Mouse (Mus musculus) cerebellum, adult 11-12 months (tissue): Measurements from ENCODE around the gene Wapl.

Source experiments
- DNase-seq: peaks from one replicate; pipeline ENCODE4 v3.0.0; 2022

The Wapl gene

GRCm38 (mm10) chr14:34673395-34674228 is at the start of gene Wapl:
Gene Wapl, plus strand, starts transcription at chr14:34673928.
- peak; percentile 97 for DNase-seq

GRCm38 (mm10) chr14:34626824-34627223 is 46.9 kb upstream of the Wapl start:
- DNase-seq = no peak

GRCm38 (mm10) chr14:34632722-34633448 is 40.8 kb upstream of the Wapl start:
- no peak for DNase-seq

DNA sequence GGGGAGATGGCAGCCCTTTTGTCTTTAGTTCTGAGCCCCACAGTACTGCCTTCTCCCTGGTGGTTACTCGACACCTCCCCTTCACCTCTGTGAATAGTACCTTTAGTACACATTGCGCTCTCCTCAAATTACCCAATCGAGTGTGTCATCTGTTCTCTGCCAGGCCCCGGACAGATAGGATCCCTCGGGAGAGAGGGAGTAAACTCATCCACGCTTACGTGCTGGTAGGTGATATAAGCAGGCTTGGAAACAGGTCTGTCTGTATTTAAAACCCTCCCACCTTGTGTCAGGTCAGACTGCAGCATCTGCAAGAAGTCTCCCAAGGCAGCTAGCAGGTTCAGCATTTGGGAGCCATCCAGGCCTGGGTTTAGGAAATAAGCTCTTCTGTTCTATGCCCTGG is 38.5 kb upstream of the Wapl start:
- no peak for DNase-seq

GRCm38 (mm10) chr14:34635721-34636120 is 38.0 kb upstream of the Wapl start:
- DNase-seq = no peak

DNA sequence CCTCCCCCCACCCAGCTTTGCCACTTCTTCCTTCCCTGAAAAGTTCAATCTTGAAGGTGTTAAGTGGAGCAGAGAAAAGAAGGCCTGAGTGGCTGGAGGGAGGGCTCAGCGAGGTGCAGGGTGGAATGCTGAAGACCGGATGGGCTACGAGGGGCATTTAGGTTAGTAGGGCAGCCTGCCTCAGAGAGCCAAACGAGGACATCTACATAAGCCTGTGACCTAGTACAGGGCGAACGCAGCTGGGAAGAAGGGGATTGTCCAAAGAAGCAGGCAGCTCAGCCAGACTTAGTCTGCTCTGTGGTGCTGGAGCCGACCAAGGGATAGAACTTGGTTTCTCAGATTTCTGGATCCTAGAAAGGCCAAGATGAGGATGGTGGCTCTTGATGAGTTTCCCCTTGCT is 29.6 kb upstream of the Wapl start:
- DNase-seq = no peak

DNA sequence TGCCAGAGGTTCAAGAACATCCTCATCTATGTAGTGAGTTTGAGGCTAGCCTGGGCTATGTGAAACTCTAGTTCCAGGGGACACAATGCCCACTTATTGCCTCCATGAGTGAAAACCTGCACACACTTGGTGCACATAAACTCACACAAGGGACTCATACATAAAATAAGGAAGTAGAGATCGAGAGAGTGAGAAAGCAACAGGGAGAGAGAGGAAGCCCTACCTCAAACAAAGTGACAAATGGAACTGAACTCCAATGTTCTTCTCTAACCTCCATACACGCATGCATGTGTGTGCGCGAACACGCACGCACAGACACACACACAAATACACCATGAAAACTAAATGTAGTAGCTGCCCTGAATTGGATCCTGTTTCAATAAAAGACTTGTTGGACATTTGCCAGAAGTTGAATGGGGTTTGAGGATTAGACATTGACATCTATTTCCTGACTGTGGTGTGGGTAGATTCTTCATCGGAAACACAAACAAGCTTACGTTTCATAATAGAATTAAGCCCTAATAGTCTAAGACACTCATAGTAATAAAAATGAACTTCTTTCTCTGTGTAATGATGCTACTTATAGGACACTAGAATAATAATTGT is 25.8 kb upstream of the Wapl start:
- no peak for DNase-seq

GRCm38 (mm10) chr14:34657131-34657530 is 16.6 kb upstream of the Wapl start:
- no peak for DNase-seq

GRCm38 (mm10) chr14:34660351-34660787 is 13.4 kb upstream of the Wapl start:
- no peak for DNase-seq

DNA sequence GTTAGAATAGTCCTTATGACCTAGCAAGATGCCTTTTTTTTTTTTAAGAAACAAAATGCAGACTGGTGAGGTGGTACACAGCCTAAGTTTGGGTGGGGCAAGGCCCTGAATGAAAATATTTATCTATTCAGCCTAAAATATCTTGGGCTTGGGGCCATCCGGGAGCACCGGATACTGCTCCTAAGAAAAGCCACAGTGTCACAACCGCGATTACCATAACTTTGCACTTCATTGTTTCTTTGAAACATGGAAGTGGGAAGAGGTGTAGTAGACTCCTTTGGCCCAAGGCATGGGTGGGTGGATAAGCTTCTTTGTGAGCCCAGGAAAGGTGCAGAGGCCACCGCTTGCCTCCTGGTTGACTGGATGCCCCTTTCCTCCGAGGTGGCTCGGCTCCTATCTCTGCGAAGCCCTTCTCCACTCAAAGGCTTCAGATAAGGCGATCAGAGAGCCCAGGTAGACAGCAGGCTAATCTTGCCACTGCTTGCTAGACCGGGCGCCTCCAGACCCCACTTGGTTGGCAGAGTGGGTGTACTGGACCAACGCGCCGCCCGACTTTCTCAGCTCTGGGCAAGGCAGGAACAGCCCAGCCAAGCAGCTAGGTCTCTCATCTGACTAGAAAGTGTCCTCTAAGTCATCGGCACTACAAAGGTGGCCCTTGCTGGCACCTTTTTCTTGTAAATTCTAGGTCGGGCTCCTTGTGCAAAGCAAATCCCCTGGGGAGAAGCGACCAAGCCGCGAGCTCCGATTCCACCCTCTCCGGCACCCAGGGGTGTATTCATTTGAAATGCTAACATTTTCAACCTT is 12.7 kb upstream of the Wapl start:
- DNase-seq = no peak

- DNase-seq = peak; percentile 56
These were observed 11.9 kb upstream of the Wapl start for GRCm38 (mm10) chr14:34661621-34662477.

DNA sequence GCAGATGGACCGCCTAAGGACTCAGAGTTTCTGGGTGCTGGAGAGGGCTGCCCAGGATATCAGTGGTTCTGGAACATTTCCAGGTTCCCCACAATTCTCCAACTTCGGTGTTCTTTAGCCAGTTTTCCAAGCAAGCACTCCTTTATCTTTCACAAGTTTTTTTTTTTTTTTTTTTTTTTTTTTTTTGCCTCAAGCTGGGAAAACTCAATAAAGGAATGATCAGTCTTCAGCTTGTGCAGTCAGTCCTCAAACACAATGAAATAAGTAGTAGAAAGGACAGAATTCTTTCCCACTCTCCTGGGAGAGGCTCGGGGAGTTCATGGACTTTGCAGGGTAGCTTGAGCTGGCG is 11.3 kb upstream of the Wapl start:
- no peak for DNase-seq

- DNase-seq = no peak
These were observed 10.3 kb upstream of the Wapl start for GRCm38 (mm10) chr14:34663381-34663780.

- DNase-seq = no peak
These were observed 4.6 kb upstream of the Wapl start for GRCm38 (mm10) chr14:34669082-34669481.

GRCm38 (mm10) chr14:34670256-34670655 is 3.5 kb upstream of the Wapl start:
- no peak for DNase-seq

- DNase-seq = peak; percentile 61
These were observed 582 bp downstream of the Wapl start for GRCm38 (mm10) chr14:34674229-34674791.

- no peak for DNase-seq
These were observed 1.2 kb downstream of the Wapl start for GRCm38 (mm10) chr14:34674932-34675331.

- no peak for DNase-seq
These were observed 1.7 kb downstream of the Wapl start for GRCm38 (mm10) chr14:34675347-34675865.

DNA sequence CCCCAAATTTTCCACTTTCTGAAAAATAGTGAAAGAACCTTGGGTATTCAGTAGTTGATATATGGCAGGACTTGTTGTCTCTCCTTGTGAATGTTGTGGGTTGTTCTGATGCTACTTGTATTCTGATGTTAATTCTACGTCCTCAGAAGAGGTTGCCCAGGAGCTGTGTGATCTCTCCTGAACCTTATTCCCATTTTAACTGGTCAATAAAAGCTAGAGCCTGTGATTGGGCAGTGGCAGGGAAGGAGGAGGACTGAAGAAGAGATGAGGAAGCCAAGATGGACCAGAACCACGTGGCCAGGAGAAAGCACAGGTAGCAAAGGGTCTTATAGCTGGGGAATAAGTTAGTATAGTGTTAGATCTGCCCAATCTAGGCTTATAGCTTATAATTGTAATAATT is 7.1 kb downstream of the Wapl start:
- DNase-seq = no peak

GRCm38 (mm10) chr14:34684989-34685388 is 11.3 kb downstream of the Wapl start:
- DNase-seq = no peak

- DNase-seq = no peak
These were observed 20.2 kb downstream of the Wapl start for GRCm38 (mm10) chr14:34693970-34694369.
